Mouse (Mus musculus): ENCODE results near the gene Fmo5.

The Fmo5 gene

DNA sequence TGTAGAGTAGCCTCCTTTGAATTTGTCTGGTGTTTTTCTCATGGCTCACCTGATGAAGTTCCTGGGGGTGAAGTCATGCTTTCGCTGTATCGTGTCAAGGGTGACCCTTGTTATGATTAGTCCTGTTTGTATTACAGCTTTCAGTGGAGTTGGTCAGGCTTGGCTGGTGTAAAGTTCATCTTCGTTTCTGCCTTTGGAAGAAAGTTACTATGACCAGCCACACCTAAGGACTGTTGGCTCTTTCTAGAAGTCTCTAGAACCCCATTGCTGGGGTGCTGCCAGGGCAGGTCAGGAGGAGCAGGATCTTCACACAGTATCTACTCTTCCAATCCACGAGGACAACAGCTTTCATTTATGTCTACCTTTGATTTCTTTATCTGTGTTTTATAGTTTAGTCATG is 4.9 kb downstream of the Fmo5 start:
- DNase-seq: no peak

- no peak for DNase-seq
Observed at GRCm38 (mm10) chr3:97634288-97634761, 5.7 kb downstream of the Fmo5 start.

DNA sequence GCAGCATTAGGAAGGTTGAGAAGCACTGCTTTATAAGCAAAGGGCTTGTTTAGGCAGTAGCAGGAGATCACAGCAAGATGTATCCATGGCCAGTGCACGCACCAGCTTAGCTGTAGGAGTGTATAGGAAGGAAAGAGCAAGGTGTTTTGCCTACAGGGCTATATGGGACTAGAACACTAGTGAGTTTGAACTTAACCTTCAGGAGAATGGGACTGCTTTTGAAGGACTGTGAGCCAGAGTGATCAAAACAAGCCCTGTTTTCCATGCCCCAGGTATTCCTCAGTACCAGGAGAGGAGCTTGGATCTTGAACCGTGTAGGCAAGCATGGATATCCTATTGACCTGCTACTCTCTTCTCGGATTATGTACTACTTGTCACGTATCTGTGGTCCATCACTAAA is 12.8 kb downstream of the Fmo5 start:
- no peak for DNase-seq

GRCm38 (mm10) chr3:97642001-97642400 is 13.4 kb downstream of the Fmo5 start:
- DNase-seq: no peak

DNA sequence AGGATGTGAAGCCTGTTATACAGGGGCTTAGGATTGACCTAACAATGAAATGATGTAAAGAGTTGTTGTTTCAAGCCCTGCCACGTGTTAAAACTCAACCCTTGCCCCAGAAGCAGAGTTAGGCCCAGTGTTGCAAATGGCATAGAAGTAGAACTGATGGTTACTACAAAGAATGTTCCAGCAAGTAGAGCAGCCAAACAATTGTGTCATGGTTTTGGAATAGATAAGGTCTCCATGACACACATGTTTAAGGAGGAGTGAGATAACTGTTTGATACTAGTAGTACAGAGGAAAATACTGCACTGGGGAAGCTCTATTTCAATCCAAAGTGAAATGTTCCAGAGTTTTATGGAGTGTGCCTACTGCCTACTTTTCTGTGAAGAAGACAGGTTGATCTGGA is 19.9 kb downstream of the Fmo5 start:
- no peak for DNase-seq

DNA sequence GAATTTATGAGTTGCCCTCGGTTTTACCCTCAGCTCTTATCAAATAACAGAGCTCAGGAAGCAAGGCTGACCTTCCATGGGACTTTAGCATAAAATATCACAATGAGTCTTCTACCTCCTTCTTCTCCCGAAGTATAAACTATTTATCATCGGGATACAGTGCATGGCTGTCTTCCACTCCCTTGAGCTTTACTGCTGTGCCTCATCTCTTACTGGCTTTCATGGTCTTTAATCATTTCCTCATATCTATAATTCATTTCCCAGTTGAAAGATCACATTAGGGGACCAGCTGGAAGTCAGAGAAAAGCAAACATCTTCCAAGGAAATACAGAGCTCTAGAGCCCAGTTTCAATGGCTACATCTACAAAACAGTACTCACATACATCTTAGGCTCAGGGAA is 20.4 kb downstream of the Fmo5 start:
- no peak for DNase-seq

GRCm38 (mm10) chr3:97649469-97649868 is 20.9 kb downstream of the Fmo5 start:
- no peak for DNase-seq

DNA sequence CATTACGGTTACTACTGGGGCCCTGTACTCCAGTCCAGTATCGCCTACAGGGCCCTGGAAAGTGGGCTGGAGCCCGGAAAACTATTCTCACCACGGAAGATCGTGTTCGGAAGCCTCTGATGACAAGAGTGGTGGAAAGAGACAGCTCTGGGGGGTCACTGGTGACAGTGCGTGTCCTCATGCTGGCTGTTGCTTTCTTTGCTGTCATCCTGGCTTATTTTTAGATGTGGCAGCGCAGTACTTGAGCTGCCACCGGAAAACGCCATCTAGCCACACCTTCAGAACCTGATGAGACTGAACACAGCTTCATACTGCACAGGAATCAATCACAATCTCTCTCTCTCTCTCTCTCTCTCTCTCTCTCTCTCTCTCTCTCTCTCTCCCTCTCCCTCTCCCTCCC is 23.0 kb downstream of the Fmo5 start:
- no peak for DNase-seq

GRCm38 (mm10) chr3:97653781-97654180 is 25.2 kb downstream of the Fmo5 start:
- DNase-seq: no peak

DNA sequence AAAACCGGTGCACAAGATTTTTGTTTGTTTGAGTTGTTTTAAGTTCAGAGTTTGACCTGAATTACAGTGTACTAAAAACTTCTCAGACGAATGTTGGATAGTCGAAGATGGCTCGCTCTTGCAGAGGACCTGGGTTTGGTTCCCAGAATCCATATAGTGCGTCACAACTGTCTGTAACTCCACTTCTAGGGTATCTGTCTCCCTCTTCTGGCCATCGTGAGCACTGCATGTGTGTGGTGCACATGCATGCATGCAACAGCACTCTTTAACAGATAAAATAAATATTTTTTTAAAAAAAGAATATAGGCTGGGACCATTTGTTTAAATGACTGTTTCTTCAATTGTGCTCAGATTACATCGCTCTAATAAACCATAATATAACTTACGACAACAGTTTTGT is 26.3 kb downstream of the Fmo5 start:
- peak; percentile 46 for DNase-seq

DNA sequence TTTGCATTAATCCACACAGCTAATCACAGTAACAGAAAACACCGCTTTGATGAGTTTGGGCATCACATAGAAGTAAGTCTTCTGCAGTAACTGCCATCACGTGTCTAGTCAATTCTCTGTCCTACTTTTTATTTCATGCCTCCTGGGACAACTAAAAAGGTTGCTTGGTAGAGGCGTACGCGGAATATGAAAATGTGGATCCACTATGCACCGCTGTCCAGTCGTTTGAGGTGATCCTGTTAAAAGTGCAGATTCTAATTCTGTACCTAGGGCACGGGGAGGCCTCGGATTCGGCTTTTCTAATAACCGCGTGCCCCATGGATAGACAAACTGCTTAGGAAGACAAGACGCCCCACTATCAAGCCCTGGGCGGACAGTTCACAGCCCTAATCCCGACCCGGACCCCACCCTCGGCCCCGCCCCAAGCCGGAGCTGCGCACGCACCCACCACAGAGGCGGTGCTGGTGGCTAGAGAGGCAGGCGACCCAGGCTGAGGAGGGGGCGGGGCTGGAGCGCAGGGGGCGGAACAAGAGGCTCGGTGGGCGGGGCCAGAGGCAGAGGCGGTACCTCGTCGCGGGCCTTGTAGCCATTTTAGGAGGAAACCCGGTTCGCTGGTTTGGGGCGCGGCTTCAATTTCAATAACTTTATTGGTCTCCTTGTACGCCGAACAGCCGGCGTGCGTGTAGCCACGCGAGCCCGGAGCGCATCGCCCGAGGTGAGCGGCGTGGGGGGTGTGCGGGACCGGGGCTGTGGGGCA is 29.2 kb downstream of the Fmo5 start, which contains the start of gene Prkab2:
Prkab2 (plus strand) TSS at position 539 of the 757 bp plus-strand sequence.
- DNase-seq: peak; percentile 99

DNA sequence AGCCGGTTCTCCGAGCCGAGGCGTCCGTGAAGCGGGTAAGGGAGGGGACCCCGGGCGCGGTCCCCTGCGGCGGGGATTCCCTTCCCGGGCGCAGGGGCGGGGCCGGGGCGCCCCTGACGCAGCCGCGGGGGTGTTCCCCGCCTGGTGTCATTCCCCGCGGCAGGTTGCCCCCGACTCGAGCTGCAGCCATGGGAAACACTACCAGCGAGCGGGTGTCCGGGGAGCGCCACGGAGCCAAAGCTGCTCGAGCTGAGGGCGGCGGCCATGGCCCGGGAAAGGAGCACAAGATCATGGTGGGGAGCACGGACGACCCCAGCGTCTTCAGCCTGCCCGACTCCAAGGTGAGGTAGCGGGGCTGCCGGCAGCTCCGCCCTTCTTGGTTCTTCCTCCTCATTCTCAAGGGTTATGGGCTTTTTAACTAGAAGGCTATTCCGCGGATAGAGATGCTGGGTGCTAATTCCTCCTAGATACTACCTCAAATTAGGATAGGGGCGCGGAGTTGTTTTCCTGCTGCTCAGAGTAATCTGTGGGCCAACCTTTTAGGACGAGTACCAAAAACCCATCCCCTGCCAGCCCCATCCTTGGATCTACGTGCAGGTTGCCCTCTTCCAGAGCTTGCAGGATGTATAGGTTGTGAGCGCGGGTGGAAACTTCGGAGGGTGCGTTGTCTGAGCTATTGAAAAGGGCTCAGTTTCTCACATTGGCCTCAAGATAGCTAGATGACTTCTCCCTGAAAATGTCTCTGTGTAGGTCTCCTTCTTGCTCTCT is 30.0 kb downstream of the Fmo5 start:
- DNase-seq: no peak

DNA sequence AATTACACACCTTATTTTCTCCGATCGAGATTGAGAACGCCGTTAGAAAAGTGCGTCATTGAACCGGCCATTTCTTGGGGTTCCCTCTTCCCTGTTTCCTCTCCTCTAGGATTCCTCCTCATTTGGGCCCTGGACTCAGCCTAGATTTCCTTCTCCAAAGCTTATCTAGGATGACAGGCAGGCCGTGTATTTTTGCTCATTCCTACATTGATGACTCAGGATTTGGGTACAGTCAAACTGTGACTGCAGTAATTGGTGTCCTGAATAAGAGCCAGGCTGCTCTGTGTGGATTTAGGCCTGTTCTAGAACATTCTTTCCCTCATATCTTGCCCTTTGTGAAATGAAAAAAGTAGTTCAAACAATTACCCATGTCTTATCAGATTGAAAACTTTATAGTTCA is 31.1 kb downstream of the Fmo5 start:
- no peak for DNase-seq

GRCm38 (mm10) chr3:97661206-97661605 is 32.6 kb downstream of the Fmo5 start:
- no peak for DNase-seq

- DNase-seq: no peak
Observed at GRCm38 (mm10) chr3:97665525-97665924, 36.9 kb downstream of the Fmo5 start.

- DNase-seq: no peak
Observed at GRCm38 (mm10) chr3:97666154-97666553, 37.5 kb downstream of the Fmo5 start.

GRCm38 (mm10) chr3:97667093-97667675 is 38.6 kb downstream of the Fmo5 start:
- DNase-seq: no peak

GRCm38 (mm10) chr3:97674644-97675110 is 46.1 kb downstream of the Fmo5 start, which contains the start of gene Gm17651:
Gene Gm17651, minus strand, starts transcription at chr3:97674694.
- DNase-seq: no peak

- no peak for DNase-seq
Observed at GRCm38 (mm10) chr3:97676126-97676525, 47.5 kb downstream of the Fmo5 start.

GRCm38 (mm10) chr3:97678416-97678815 is 49.8 kb downstream of the Fmo5 start:
- no peak for DNase-seq

- peak; percentile 89 for DNase-seq
Observed at GRCm38 (mm10) chr3:97680631-97681320, 52.2 kb downstream of the Fmo5 start.

DNA sequence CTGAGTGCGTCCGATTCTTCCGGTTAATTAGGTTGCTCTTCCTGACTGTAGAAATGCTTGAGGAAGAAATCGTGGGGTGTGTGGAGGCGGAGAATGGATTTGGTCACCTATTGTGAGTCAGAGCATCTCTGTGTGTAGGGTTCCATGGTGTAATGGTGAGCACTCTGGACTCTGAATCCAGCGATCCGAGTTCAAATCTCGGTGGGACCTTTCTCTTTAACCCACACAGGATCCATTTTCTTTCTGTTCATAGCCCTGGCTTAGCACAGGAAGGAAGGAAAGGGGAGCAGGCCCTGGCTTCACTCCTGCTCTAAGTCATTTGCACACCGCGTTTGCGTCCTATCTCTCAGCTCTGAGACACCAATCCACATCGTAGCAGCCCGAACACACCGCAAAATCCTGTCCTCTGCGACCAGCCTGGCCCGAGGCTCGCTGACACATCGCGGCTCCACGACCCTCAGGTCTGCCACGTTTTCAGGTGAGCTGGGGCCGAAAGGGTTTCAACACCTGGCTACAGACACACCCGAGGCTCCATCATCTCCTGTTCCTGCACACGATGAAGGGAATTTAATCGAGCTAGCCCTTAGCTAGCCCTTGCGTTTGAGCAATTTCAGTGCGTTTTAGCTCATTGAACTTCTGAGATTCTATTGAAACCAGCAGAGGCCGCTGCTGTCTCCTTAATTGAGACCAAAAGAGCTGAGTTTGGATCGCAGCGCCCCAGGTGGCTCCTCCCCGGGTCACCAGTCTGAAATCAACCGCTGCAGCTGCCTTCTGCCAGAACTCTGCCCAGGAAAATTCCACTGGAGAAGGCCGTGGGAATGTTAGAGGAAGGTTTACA is 52.9 kb downstream of the Fmo5 start:
- peak; percentile 67 for DNase-seq

Measured in thymus, postnatal 25 days (tissue).